Mouse (Mus musculus) monocyte, adult 2 months (primary cell): ENCODE data around the gene Zyx.

ENCODE experiments used
- DNase-seq, 2 experiments: peaks; one replicate each; pipeline ENCODE4 v3.0.0; 2022; ENCODE audit warnings: low spot score in 2 of 2, low read depth in 1 of 2

Zyx gene

GRCm38 (mm10) chr6:42395960-42396809 lies 46.8 kb downstream of the Zyx start:
- DNase-seq: peak; percentile 77 to 78

- DNase-seq: no peak
Measured at GRCm38 (mm10) chr6:42397041-42397657, 47.7 kb downstream of the Zyx start.

DNA sequence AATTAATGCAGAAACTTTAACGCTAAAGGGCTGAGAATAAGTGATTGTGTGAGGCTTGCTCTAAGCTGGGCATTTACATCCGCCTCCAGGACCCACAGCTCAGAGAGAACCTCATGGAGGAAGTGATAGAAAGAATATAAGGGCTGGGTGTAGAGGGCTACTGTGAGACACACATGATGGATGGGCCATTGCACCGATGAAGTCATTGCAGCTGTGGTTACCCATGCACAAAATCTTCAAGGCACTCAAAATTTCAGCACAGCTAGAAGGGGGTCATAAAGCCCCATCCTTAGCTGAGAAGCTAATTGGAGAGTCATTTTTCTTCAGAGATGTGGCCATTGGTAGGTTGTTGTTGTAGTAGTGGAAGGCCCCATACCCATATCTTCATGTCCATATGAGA lies 48.9 kb downstream of the Zyx start:
- DNase-seq: no peak

- DNase-seq: no peak
Measured at GRCm38 (mm10) chr6:42398998-42399397, 49.6 kb downstream of the Zyx start.

- no peak for DNase-seq
Measured at GRCm38 (mm10) chr6:42399938-42400337, 50.5 kb downstream of the Zyx start, which contains the start of gene Tas2r143. Gene Tas2r143 (plus strand): TSS chr6:42400238.

DNA sequence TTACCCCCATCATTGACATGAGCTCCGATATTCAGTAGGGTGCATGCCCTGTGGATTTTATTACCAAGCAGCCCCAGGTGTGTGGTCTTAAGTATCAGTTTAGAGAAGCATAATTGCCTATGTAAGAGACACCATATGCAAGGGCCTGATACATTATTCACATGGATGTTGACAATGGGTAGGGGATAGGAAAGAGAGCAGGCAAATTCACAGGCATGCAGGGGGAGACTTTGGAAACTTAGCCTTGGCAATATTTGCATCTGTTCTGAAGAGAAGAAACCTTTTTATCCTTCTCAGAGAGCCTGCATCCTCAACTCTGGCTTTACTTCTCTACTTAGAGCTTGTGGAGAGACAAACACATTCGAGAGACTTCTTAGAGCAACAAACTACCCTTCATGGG lies 55.7 kb downstream of the Zyx start, which contains the start of gene Tas2r135:
Gene Tas2r135, plus strand, starts transcription at position 301 of the 400 bp plus-strand sequence.
- DNase-seq: no peak
